Mouse (Mus musculus) gonadal fat pad, adult 2 months (tissue): ENCODE measurements around the gene Atad3a. TPM values are rescaled to one million over a fixed set of nuclear protein-coding genes. Genes with fewer than 3 reads are reported as not detected.

Source experiments
- DNase-seq: peaks from one replicate; pipeline ENCODE4 v3.0.0-alpha.2; 2012; ENCODE audit warnings: low read depth
- polyA plus RNA-seq: library from polyadenylated mRNA; depleted of rRNA; stranded (reverse); fragments of >200 nt; gene quantifications from 2 replicates; pipeline ENCODE4 v1.2.3, GENCODE M21; 2012; rRNA removed

Gene Atad3a
- polyA plus RNA-seq, 1 experiment: 68.3 TPM

DNA sequence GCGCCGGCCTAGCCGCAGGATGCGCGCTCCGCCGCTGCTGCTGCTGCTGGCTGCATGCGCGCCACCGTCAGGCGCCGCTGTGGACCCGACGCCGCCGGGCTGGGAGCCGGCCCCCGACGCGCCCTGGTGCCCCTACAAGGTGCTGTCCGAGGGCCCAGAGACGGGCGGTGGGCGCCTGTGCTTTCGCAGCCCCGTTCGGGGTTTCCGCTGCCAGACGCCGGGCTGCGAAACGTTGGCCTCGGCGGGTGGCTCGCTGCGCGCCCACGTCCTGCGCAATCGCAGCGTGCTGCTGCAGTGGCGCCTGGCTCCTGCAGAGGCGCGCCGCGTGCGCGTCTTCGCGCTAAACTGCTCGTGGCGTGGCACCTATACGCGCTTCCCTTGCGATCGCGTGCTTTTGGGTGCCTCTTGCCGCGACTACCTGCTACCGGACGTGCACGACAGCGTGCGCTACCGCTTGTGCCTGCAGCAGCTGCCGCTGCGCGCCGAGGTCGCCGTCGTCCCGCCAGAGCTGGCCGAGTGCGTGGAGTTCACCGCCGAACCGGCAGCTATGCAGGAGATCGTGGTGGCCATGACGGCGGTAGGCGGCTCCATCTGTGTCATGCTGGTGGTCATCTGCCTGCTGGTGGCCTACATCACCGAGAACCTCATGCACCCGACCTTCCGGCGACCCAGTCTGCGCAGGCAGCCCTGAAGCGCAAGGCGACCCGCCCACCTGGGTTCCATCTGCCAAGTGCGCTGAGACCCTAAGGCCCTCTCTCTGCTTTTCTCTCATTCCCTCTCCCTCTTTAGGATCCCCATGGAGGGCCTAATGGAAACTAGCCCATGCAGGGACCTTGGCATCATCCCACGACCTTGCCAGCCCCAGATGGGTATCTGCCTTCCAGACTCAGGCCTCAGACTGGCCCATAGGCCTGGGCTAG, 66.2 kb downstream of the Atad3a start:
- DNase-seq: no peak

DNA sequence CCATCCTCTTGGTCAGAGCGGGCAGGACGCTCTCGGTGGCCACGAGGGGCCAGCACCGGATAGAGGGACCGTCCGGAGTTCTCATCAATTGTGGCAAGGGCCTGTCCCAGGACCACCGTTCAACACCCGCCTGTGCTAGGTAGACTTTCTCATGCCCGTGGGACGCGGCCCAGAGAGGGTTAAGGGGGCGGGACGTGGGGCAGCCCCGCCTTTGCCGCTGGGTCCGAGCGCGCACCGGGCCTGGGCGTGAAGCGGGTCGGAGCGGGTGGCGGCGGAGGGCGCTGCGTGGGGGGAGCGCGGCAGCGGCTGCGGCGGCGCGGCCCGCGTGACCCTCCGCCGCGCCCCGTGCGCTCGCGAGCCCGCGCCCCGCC, 66.8 kb downstream of the Atad3a start, which contains the start of gene Fndc10:
Fndc10 (plus strand) TSS at position 232 of the 371 bp plus-strand sequence.
- no peak for DNase-seq

DNA sequence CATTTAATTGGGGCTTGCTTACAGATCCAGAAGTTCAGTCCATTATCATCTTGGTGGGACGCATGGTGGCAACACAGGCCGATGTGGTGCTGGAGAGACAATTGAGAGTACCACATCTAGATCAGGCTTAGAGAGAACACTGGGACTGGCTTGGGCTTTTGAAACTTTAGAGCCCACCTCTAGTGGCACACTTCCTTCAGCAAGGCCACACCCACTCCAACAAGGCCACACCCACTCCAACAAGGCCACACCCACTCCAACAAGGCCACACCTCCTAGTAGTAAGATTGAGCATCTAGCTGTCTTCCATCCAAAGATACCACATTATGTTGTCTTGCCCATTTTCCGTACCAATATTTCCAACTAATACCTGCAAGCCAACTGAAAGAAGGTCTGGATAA, 68.5 kb downstream of the Atad3a start:
- no peak for DNase-seq

Other genes starting within 250 kb of the Atad3a start
- 163 and 200 TPM in 2 replicates for gene Nadk, start 198.7 kb downstream of the Atad3a start, polyA plus RNA-seq
- gene Slc35e2, start 159.7 kb downstream of the Atad3a start, polyA plus RNA-seq: 29.2 and 40.0 TPM in 2 replicates
- gene Cdk11b, start 136.2 kb downstream of the Atad3a start, polyA plus RNA-seq: 17.2 and 26.3 TPM in 2 replicates
- not detected in 2 replicates for gene Gm10563, start 115.7 kb downstream of the Atad3a start, polyA plus RNA-seq
- gene Mmp23, start 107.7 kb downstream of the Atad3a start, polyA plus RNA-seq: 58.9 and 64.6 TPM in 2 replicates
- gene Mib2, start 91.9 kb downstream of the Atad3a start, polyA plus RNA-seq: 52.9 TPM in 2 replicates
- gene Fndc10, start 66.8 kb downstream of the Atad3a start, polyA plus RNA-seq: 35.3 and 39.7 TPM in 2 replicates
- gene Ssu72, start 56.3 kb downstream of the Atad3a start, polyA plus RNA-seq: 105 and 122 TPM in 2 replicates
- gene Tmem240, start 26.3 kb downstream of the Atad3a start, polyA plus RNA-seq: 0.98 and 1.2 TPM in 2 replicates
- 21.2 and 28.0 TPM in 2 replicates for gene Vwa1, start 13.6 kb upstream of the Atad3a start, polyA plus RNA-seq
- gene Tmem88b, start 24.8 kb upstream of the Atad3a start, polyA plus RNA-seq: 2.4 and 4.7 TPM in 2 replicates
- 1.9 and 2.6 TPM in 2 replicates for gene Ankrd65, start 29.3 kb upstream of the Atad3a start, polyA plus RNA-seq
- gene Mrpl20, start 41.8 kb upstream of the Atad3a start, polyA plus RNA-seq: 71.2 and 101 TPM in 2 replicates
- 63.7 and 69.3 TPM in 2 replicates for gene Ccnl2, start 51.4 kb upstream of the Atad3a start, polyA plus RNA-seq
- gene Aurkaip1, start 70.2 kb upstream of the Atad3a start, polyA plus RNA-seq: 122 and 145 TPM in 2 replicates
- 156 and 190 TPM in 2 replicates for gene Mxra8, start 78.6 kb upstream of the Atad3a start, polyA plus RNA-seq
- 124 and 139 TPM in 2 replicates for gene Dvl1, start 86.3 kb upstream of the Atad3a start, polyA plus RNA-seq
- gene Tas1r3, start 102.3 kb upstream of the Atad3a start, polyA plus RNA-seq: 0.34 and 0.43 TPM in 2 replicates
- gene Cptp, start 108.3 kb upstream of the Atad3a start, polyA plus RNA-seq: 30.8 and 31.0 TPM in 2 replicates
- 33.7 and 36.5 TPM in 2 replicates for gene Ints11, start 108.5 kb upstream of the Atad3a start, polyA plus RNA-seq
- gene Pusl1, start 130.7 kb upstream of the Atad3a start, polyA plus RNA-seq: 44.0 and 49.9 TPM in 2 replicates
- gene Acap3, start 130.7 kb upstream of the Atad3a start, polyA plus RNA-seq: 27.7 and 28.2 TPM in 2 replicates
- 47.7 and 53.3 TPM in 2 replicates for gene Ube2j2, start 182.7 kb upstream of the Atad3a start, polyA plus RNA-seq
- 131 and 135 TPM in 2 replicates for gene C1qtnf12, start 201.2 kb upstream of the Atad3a start, polyA plus RNA-seq
- 8.8 and 9.6 TPM in 2 replicates for gene B3galt6, start 231.6 kb upstream of the Atad3a start, polyA plus RNA-seq
- gene Sdf4, start 231.8 kb upstream of the Atad3a start, polyA plus RNA-seq: 119 and 131 TPM in 2 replicates